Mouse (Mus musculus) neural tube, embryonic 10.5 days (tissue): ENCODE results near the gene Fam120a.

Experiments used
- DNase-seq: peaks from one replicate; pipeline ENCODE4 v3.0.0-alpha.2; 2017; ENCODE audit warnings: low spot score; ENCODE audit errors: extremely low spot score

Fam120a gene

GRCm38 (mm10) chr13:48858054-48858453 is 109.8 kb downstream of the Fam120a start:
- DNase-seq, result no peak

GRCm38 (mm10) chr13:48857246-48857932 is 110.4 kb downstream of the Fam120a start:
- DNase-seq, result no peak

- DNase-seq, result no peak
Measured at GRCm38 (mm10) chr13:48853947-48854346, 113.9 kb downstream of the Fam120a start.

GRCm38 (mm10) chr13:48853475-48853874 is 114.3 kb downstream of the Fam120a start:
- DNase-seq, result no peak

GRCm38 (mm10) chr13:48852859-48853258 is 115.0 kb downstream of the Fam120a start:
- DNase-seq, result no peak

- no peak for DNase-seq
Measured at GRCm38 (mm10) chr13:48851719-48852118, 116.1 kb downstream of the Fam120a start.

- DNase-seq, result no peak
Measured at GRCm38 (mm10) chr13:48850771-48851170, 117.0 kb downstream of the Fam120a start.

- no peak for DNase-seq
Measured at GRCm38 (mm10) chr13:48850326-48850725, 117.5 kb downstream of the Fam120a start.

GRCm38 (mm10) chr13:48849155-48849554 is 118.7 kb downstream of the Fam120a start:
- DNase-seq, result no peak

- no peak for DNase-seq
Measured at GRCm38 (mm10) chr13:48845308-48845707, 122.5 kb downstream of the Fam120a start.

GRCm38 (mm10) chr13:48843530-48843929 is 124.3 kb downstream of the Fam120a start:
- DNase-seq, result no peak

- no peak for DNase-seq
Measured at GRCm38 (mm10) chr13:48841905-48842592, 125.8 kb downstream of the Fam120a start.

- no peak for DNase-seq
Measured at GRCm38 (mm10) chr13:48838284-48838683, 129.5 kb downstream of the Fam120a start.

- no peak for DNase-seq
Measured at GRCm38 (mm10) chr13:48837537-48837936, 130.3 kb downstream of the Fam120a start.

GRCm38 (mm10) chr13:48830528-48831250 is 137.1 kb downstream of the Fam120a start:
- no peak for DNase-seq

GRCm38 (mm10) chr13:48829780-48830179 is 138.0 kb downstream of the Fam120a start:
- DNase-seq, result no peak
